Comparison of ENCODE assay signal across 7 mouse cellular contexts in the genomic region with DNA sequence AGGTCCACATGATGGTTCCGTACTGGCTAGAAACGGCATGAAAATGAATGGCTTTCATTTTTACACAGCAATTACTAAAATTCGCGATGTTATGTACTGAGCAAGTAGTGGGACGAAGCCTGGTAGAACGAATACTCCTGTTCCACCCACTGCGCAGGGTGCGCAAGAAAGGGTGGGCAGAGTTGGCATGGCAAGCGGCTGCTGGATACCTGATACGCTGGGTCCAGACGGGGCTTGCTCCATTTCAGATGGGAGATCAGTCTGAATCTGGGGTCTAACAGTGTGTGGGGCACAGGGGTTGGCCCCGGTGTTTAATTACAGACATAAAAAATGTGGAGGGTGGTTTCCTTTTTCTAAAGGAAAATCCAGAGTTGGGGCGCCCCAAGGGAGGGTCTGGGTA. TPM values are rescaled to one million over a fixed set of nuclear protein-coding genes. Genes with fewer than 3 reads are reported as not detected.
DNase-seq lines count a peak whose midpoint lies in the region; ATAC-seq lines count a peak whose summit lies in the region.

No protein-coding gene starts in this region.

- no peak overlapping the region for H3K27ac ChIP-seq in forebrain, embryonic 10.5 days
- no peak overlapping the region for H3K27ac ChIP-seq in intestine, embryonic 16.5 days (ENCODE audit: low read length)
- H3K27ac ChIP-seq in neural tube, embryonic 15.5 days (replicated peaks), result peak overlapping the region; percentile 88

- no peak overlapping the region for H3K9ac ChIP-seq in intestine, embryonic 16.5 days (ENCODE audit: low read depth, low read length)
- H3K9ac ChIP-seq in neural tube, embryonic 15.5 days (replicated peaks), result peak overlapping the region; percentile 86

- ATAC-seq in megakaryocyte, adult 5-6 weeks (ENCODE audit: poor library complexity, severe bottlenecking), result no peak
- ATAC-seq in intestine, embryonic 16.5 days, result peak; percentile 11; the same call in 1 of the 2 replicates
- ATAC-seq in neural tube, embryonic 15.5 days (ENCODE audit: low FRiP score), result peak; percentile 25

- H3K4me3 ChIP-seq in megakaryocyte, embryonic 14.5 days (replicated peaks), result peak overlapping the region; percentile 92
- peak overlapping the region; percentile 58 for H3K4me3 ChIP-seq in forebrain, embryonic 10.5 days
- peak overlapping the region; percentile 53 for H3K4me3 ChIP-seq in intestine, embryonic 16.5 days (ENCODE audit: low read length)
- peak overlapping the region; percentile 58 for H3K4me3 ChIP-seq in neural tube, embryonic 15.5 days (replicated peaks)

- peak overlapping the region; percentile 90 for H3K4me2 ChIP-seq in intestine, embryonic 16.5 days (ENCODE audit: low read depth, low read length)
- peak overlapping the region; percentile 77 for H3K4me2 ChIP-seq in neural tube, embryonic 15.5 days

- peaks cover 49% of the 10 kb centered on the region for H3K4me1 ChIP-seq in megakaryocyte, embryonic 14.5 days
- H3K4me1 ChIP-seq in forebrain, embryonic 10.5 days, result peaks cover 20% of the 10 kb centered on the region
- H3K4me1 ChIP-seq in intestine, embryonic 16.5 days (ENCODE audit: control insufficient read depth, insufficient read depth, low read length), result peaks cover 8% of the 10 kb centered on the region
- H3K4me1 ChIP-seq in neural tube, embryonic 15.5 days, result peaks cover 40% of the 10 kb centered on the region

- H3K36me3 ChIP-seq in megakaryocyte, embryonic 14.5 days (replicated peaks; ENCODE audit: low read length), result no peaks in the 10 kb centered on the region
- no peaks in the 10 kb centered on the region for H3K36me3 ChIP-seq in forebrain, embryonic 10.5 days (replicated peaks)
- no peaks in the 10 kb centered on the region for H3K36me3 ChIP-seq in intestine, embryonic 16.5 days (ENCODE audit: control insufficient read depth, insufficient read depth, low read length)
- peaks cover 22% of the 10 kb centered on the region; the same call in 1 of the 2 replicates for H3K36me3 ChIP-seq in neural tube, embryonic 15.5 days

- no peaks in the 10 kb centered on the region for H3K9me3 ChIP-seq in megakaryocyte, embryonic 14.5 days
- H3K9me3 ChIP-seq in forebrain, embryonic 10.5 days, result no peaks in the 10 kb centered on the region
- no peaks in the 10 kb centered on the region for H3K9me3 ChIP-seq in intestine, embryonic 16.5 days (ENCODE audit: control insufficient read depth, low read length)
- H3K9me3 ChIP-seq in neural tube, embryonic 15.5 days (replicated peaks), result no peaks in the 10 kb centered on the region

- 42% methylated on average over 13 of the region's 13 CpGs for WGBS in forebrain, embryonic 10.5 days
- 52% methylated on average over 13 of the region's 13 CpGs for WGBS in intestine, embryonic 16.5 days
- WGBS in neural tube, embryonic 15.5 days, result 37% methylated on average over 13 of the region's 13 CpGs

- peaks cover 88% of the 10 kb centered on the region for H3K27me3 ChIP-seq in megakaryocyte, embryonic 14.5 days (replicated peaks)
- peaks cover 83% of the 10 kb centered on the region for H3K27me3 ChIP-seq in forebrain, embryonic 10.5 days (ENCODE audit: poor library complexity, severe bottlenecking)
- peaks cover 56% of the 10 kb centered on the region for H3K27me3 ChIP-seq in intestine, embryonic 16.5 days (replicated peaks; ENCODE audit: control insufficient read depth, insufficient read depth, low read length)
- peaks cover 71% of the 10 kb centered on the region for H3K27me3 ChIP-seq in neural tube, embryonic 15.5 days (replicated peaks)

- no peak for DNase-seq in forebrain, embryonic 10.5 days (ENCODE audit: extremely low spot score, low spot score)
- no peak for DNase-seq in embryo, embryonic 9.5 days (ENCODE audit: extremely low spot score)
- no peak for DNase-seq in adrenal gland, postnatal 36 days

RNA-seq across cellular contexts. Expression of a gene that starts 1.3 kb away (rescaled TPM):
- 3.8 and 7.2 TPM in 2 replicates for polyA plus RNA-seq in megakaryocyte, embryonic 14.5 days (2012; ENCODE audit: insufficient read depth, low replicate concordance)
- total RNA-seq in megakaryocyte, adult 5-6 weeks (2015), result 0.21 and 0.33 TPM in 2 replicates
- total RNA-seq in megakaryocyte, adult 5-6 weeks (2017), result 0.22 and 0.28 TPM in 2 replicates
- 0.11 and 0.17 TPM in 2 replicates for polyA plus RNA-seq in forebrain, embryonic 10.5 days (2016; fragmentation: Nextera tagmentation; extraction: Ambion mirVana)
- 0.55 and 0.61 TPM in 2 replicates for polyA plus RNA-seq in intestine, embryonic 16.5 days (2015; fragmentation: Nextera tagmentation; extraction: Ambion mirVana)
- polyA plus RNA-seq in neural tube, embryonic 15.5 days (2015; fragmentation: Nextera tagmentation; extraction: Ambion mirVana), result 22.1 and 24.0 TPM in 2 replicates
- total RNA-seq in adrenal gland, postnatal 36 days (2021), result 1 to 10 TPM; 1.4 TPM

RNA-seq across cellular contexts. Expression of a gene that starts 40.1 kb away (rescaled TPM):
- polyA plus RNA-seq in megakaryocyte, embryonic 14.5 days (2012; ENCODE audit: insufficient read depth, low replicate concordance), result 57.8 and 66.6 TPM in 2 replicates
- total RNA-seq in megakaryocyte, adult 5-6 weeks (2015), result 38.8 and 39.4 TPM in 2 replicates
- 37.0 and 38.3 TPM in 2 replicates for total RNA-seq in megakaryocyte, adult 5-6 weeks (2017)
- polyA plus RNA-seq in forebrain, embryonic 10.5 days (2016; fragmentation: Nextera tagmentation; extraction: Ambion mirVana), result 61.5 and 64.3 TPM in 2 replicates
- 81.2 and 85.4 TPM in 2 replicates for polyA plus RNA-seq in intestine, embryonic 16.5 days (2015; fragmentation: Nextera tagmentation; extraction: Ambion mirVana)
- polyA plus RNA-seq in neural tube, embryonic 15.5 days (2015; fragmentation: Nextera tagmentation; extraction: Ambion mirVana), result 93.8 and 94.4 TPM in 2 replicates
- total RNA-seq in adrenal gland, postnatal 36 days (2021), result 10 to 100 TPM; 59.6 to 59.7 TPM

RNA-seq across cellular contexts. Expression of a gene that starts 51.4 kb away (rescaled TPM):
- 1.1 and 3.9 TPM in 2 replicates for polyA plus RNA-seq in megakaryocyte, embryonic 14.5 days (2012; ENCODE audit: insufficient read depth, low replicate concordance)
- 14.0 and 16.5 TPM in 2 replicates for total RNA-seq in megakaryocyte, adult 5-6 weeks (2015)
- total RNA-seq in megakaryocyte, adult 5-6 weeks (2017), result 31.6 and 32.3 TPM in 2 replicates
- 56.8 and 58.2 TPM in 2 replicates for polyA plus RNA-seq in forebrain, embryonic 10.5 days (2016; fragmentation: Nextera tagmentation; extraction: Ambion mirVana)
- polyA plus RNA-seq in intestine, embryonic 16.5 days (2015; fragmentation: Nextera tagmentation; extraction: Ambion mirVana), result 30.3 and 32.7 TPM in 2 replicates
- 43.4 and 46.5 TPM in 2 replicates for polyA plus RNA-seq in neural tube, embryonic 15.5 days (2015; fragmentation: Nextera tagmentation; extraction: Ambion mirVana)
- 10 to 100 TPM; 33.3 to 33.6 TPM for total RNA-seq in adrenal gland, postnatal 36 days (2021)
